In genomic region chr13:81238855-81239254, GRCm38 (mm10) we compare ENCODE assay signal across 15 mouse cellular contexts.
"Had no signal": no experiment of that assay in that cellular context is flagged by ENCODE, and none has a peak within 500 bp of the region (broad histone marks: within the 10 kb centered on the region; RNA-seq: fewer than 3 reads in every experiment).

No protein-coding gene starts in this region.

- H3K4me3 ChIP-seq: limb, embryonic 13.5 days; midbrain, embryonic 10.5 days; neural tube, embryonic 13.5 days; stomach, embryonic 15.5 days had no signal

- DNase-seq: kidney, adult 9 months; kidney, postnatal 36 days; layer of hippocampus, adult 9-11 months; lung, adult 18-20 months; midbrain, embryonic 14.5 days; right cerebral cortex, postnatal 4 days; spleen, adult 18-20 months; thymus, adult 2 months; thymus, postnatal 25 days had no signal

- H3K4me1 ChIP-seq: midbrain, embryonic 10.5 days; stomach, embryonic 15.5 days had no signal

- H3K9ac ChIP-seq: limb, embryonic 13.5 days; liver, embryonic 14.5 days; neural tube, embryonic 13.5 days; stomach, embryonic 15.5 days had no signal

- H3K27me3 ChIP-seq: limb, embryonic 13.5 days; neural tube, embryonic 13.5 days; stomach, embryonic 15.5 days had no signal

- H3K27ac ChIP-seq: kidney, postnatal 0 days; limb, embryonic 13.5 days; liver, embryonic 14.5 days; midbrain, embryonic 10.5 days; neural tube, embryonic 13.5 days; stomach, embryonic 15.5 days had no signal

- H3K36me3 ChIP-seq: limb, embryonic 13.5 days; neural tube, embryonic 13.5 days; stomach, embryonic 15.5 days had no signal

- H3K4me2 ChIP-seq: limb, embryonic 13.5 days; neural tube, embryonic 13.5 days; stomach, embryonic 15.5 days had no signal

- H3K9me3 ChIP-seq: limb, embryonic 13.5 days; midbrain, embryonic 10.5 days; neural tube, embryonic 13.5 days; stomach, embryonic 15.5 days had no signal
